Mouse (Mus musculus): ENCODE measurements around the gene Pitpnm1.

Gene Pitpnm1

GRCm38 (mm10) chr19:4142416-4143173 is 42.8 kb downstream of the Pitpnm1 start:
- no peak for DNase-seq (ENCODE audit: low read depth)

GRCm38 (mm10) chr19:4143759-4144268 is 44.0 kb downstream of the Pitpnm1 start, which contains the start of gene Cabp4:
Gene Cabp4, minus strand, starts transcription at chr19:4144033.
- no peak for DNase-seq (ENCODE audit: low read depth)

- no peak for DNase-seq (ENCODE audit: low read depth)
These were observed 45.0 kb downstream of the Pitpnm1 start for GRCm38 (mm10) chr19:4144550-4145498.

GRCm38 (mm10) chr19:4145936-4146335 is 46.1 kb downstream of the Pitpnm1 start:
- DNase-seq (ENCODE audit: low read depth): no peak

GRCm38 (mm10) chr19:4146366-4147021 is 46.7 kb downstream of the Pitpnm1 start:
- no peak for DNase-seq (ENCODE audit: low read depth)

GRCm38 (mm10) chr19:4147022-4147405 is 47.2 kb downstream of the Pitpnm1 start:
- DNase-seq (ENCODE audit: low read depth): no peak

GRCm38 (mm10) chr19:4147782-4148490 is 48.1 kb downstream of the Pitpnm1 start:
- DNase-seq (ENCODE audit: low read depth): no peak

GRCm38 (mm10) chr19:4148491-4148806 is 48.7 kb downstream of the Pitpnm1 start, which contains the start of gene Coro1b:
Gene Coro1b, plus strand, starts transcription at chr19:4148619.
- peak; percentile 80 for DNase-seq (ENCODE audit: low read depth)

GRCm38 (mm10) chr19:4148819-4149218 is 49.0 kb downstream of the Pitpnm1 start:
- DNase-seq (ENCODE audit: low read depth): no peak

- DNase-seq (ENCODE audit: low read depth): no peak
These were observed 49.5 kb downstream of the Pitpnm1 start for GRCm38 (mm10) chr19:4149283-4149682.

- no peak for DNase-seq (ENCODE audit: low read depth)
These were observed 50.1 kb downstream of the Pitpnm1 start for GRCm38 (mm10) chr19:4149764-4150461.

GRCm38 (mm10) chr19:4150567-4151487 is 51.0 kb downstream of the Pitpnm1 start:
- no peak for DNase-seq (ENCODE audit: low read depth)

- DNase-seq (ENCODE audit: low read depth): no peak
These were observed 51.7 kb downstream of the Pitpnm1 start for GRCm38 (mm10) chr19:4151488-4151860.

GRCm38 (mm10) chr19:4151898-4152297 is 52.1 kb downstream of the Pitpnm1 start:
- DNase-seq (ENCODE audit: low read depth): no peak

GRCm38 (mm10) chr19:4152445-4153231 is 52.8 kb downstream of the Pitpnm1 start:
- no peak for DNase-seq (ENCODE audit: low read depth)

GRCm38 (mm10) chr19:4153232-4153654 is 53.4 kb downstream of the Pitpnm1 start, which contains the start of gene Ptprcap:
Gene Ptprcap, plus strand, starts transcription at chr19:4153604.
- no peak for DNase-seq (ENCODE audit: low read depth)

- no peak for DNase-seq (ENCODE audit: low read depth)
These were observed 54.8 kb downstream of the Pitpnm1 start for GRCm38 (mm10) chr19:4154437-4155222.
